Mouse (Mus musculus): ENCODE measurements around the gene Fcgrt. TPM values are rescaled to one million over a fixed set of nuclear protein-coding genes. Genes with fewer than 3 reads are reported as not detected.

Gene Fcgrt
- polyA plus RNA-seq, 1 experiment from 2014 or later, result 61.6 TPM

DNA sequence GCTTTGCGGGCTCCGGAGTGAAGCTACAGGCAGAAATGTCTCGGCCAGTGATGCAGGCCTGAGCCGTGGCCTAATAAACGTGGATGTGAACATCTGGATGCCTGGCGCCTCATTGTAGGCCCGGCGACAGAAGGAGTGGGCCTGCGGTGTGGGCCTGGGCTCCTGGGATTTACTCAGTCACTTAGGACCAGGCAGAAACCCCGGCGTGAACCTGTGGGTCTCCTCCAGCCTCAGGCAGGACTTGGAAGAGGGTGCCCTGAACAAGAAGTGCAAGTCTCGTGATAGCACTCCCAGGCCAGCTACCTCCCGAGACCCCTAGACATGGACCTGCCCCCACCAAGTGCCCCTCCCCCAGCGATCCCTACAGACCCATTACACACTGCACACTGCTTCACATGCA, 26.3 kb downstream of the Fcgrt start:
- Histone ChIP-seq H3K4me2 (no peak overlapping the region), H3K27me3 (no peaks in the 10 kb centered on the region), H3K9me3 (no peaks in the 10 kb centered on the region), H3K9ac (no peak overlapping the region), H3K4me1 (peaks cover 4% of the 10 kb centered on the region), H3K36me3 (peaks cover 61% of the 10 kb centered on the region), H3K4me3 (no peak overlapping the region), H3K27ac (no peak overlapping the region)
- 88% methylated on average over 14 of the region's 14 CpGs for WGBS
- ATAC-seq (ENCODE audit: insufficient number of reproducible peaks, insufficient read depth, low FRiP score, low TSS enrichment, low read depth), result no peak

DNA sequence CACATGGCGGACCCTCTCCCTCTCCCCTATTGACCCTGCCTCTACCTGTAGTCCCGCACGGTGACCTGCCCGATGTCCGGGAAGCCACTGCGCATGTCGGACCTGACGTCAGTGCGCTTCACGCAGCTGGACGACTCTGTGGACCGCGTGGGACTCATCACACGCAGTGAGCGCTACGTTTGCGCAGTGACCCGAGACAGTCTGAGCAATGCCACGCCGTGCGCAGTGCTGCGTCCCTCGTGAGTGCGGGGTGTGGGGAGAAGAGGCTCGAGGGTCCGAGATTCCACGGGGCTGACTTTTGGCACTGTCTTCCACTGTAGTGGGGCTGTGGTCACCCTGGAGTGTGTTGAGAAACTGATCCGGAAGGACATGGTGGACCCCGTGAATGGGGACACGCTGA, 27.1 kb downstream of the Fcgrt start:
- Histone ChIP-seq H3K36me3 (peaks cover 56% of the 10 kb centered on the region), H3K9ac (no peak overlapping the region), H3K27me3 (no peaks in the 10 kb centered on the region), H3K9me3 (no peaks in the 10 kb centered on the region), H3K4me3 (no peak overlapping the region), H3K4me2 (no peak overlapping the region), H3K27ac (no peak overlapping the region), H3K4me1 (peaks cover 4% of the 10 kb centered on the region)
- ATAC-seq (ENCODE audit: insufficient number of reproducible peaks, insufficient read depth, low FRiP score, low TSS enrichment, low read depth), result no peak
- 88% methylated on average over 30 of the region's 30 CpGs for WGBS

DNA sequence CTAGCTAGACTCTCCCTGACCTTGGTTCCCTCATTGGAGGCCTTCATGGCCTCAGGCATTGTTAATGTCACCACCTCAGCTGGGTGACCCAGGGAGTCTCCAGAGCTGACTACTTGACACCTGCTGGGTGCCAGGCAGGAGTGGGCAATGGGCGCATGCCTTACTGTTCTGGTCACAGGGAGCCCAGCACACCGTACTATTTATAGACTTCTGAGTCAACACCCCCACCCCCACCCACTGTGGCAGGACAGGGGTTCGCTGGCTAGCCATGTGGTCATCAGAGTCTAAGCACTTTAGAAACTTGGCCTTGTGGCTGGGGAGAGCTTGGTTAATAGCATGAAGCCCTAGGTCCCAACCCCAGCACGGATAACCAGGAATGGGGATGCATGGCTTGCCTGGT, 28.2 kb downstream of the Fcgrt start:
- H3K27me3 ChIP-seq, result no peaks in the 10 kb centered on the region
- peaks cover 49% of the 10 kb centered on the region for H3K36me3 ChIP-seq
- 0 out of 2 replicates have a peak overlapping the region, but pooled peaks have one; percentile 11 for H3K9ac ChIP-seq
- no peaks in the 10 kb centered on the region for H3K9me3 ChIP-seq
- H3K4me1 ChIP-seq, result peaks cover 4% of the 10 kb centered on the region
- WGBS, result 87% methylated on average over 4 of the region's 4 CpGs
- no peak for ATAC-seq (ENCODE audit: insufficient number of reproducible peaks, insufficient read depth, low FRiP score, low TSS enrichment, low read depth)
- no peak overlapping the region for H3K4me2 ChIP-seq
- no peak overlapping the region for H3K4me3 ChIP-seq
- H3K27ac ChIP-seq, result no peak overlapping the region

DNA sequence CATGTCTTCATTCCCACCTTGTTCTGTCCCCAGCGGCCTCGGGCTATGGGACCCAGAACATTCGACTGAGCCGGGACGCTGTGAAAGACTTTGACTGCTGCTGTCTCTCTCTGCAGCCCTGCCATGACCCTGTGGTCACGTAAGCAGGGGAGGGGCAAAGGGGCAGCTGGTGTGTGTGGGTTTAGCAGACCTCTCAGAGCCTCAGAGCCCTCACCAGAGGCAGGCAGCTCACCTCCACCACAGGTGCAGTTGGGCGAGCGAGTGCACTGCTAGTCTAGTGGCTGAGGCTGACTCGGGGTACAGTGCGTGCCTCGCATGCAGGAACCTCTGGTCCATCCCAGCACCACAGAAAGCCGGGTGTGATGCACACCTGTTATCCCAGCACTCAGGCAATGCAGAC, 29.7 kb downstream of the Fcgrt start:
- WGBS, result 85% methylated on average over 12 of the region's 12 CpGs

DNA sequence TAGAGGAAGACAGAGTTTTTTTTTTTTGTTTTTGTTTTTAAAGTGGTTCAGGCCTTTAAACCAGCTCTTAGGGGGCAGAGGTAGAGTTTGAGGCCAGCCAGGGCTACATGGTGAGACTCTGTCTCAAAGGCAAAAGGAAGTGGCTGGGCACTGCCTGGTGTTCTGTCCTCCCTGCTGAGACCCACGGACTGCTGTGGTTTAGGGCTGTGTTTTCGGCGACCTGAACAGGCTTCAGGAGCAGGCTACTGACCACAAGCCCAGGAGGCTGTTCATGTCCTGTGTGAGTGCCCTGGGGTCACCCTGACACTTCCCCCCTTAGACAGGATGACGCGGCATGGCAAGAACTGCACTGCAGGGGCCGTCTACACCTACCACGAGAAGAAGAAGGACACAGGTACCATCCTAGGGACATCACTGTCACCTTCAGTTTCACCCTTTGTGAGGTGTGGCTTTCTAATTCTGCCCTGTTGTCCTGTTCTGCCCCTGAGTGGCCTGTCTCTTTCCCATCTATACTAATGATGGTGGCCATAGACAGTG, 30.4 kb downstream of the Fcgrt start:
- Histone ChIP-seq H3K4me3 (no peak overlapping the region), H3K4me1 (no peaks in the 10 kb centered on the region), H3K27ac (no peak overlapping the region), H3K27me3 (no peaks in the 10 kb centered on the region), H3K36me3 (peaks cover 49% of the 10 kb centered on the region), H3K9ac (no peak overlapping the region), H3K4me2 (no peak overlapping the region), H3K9me3 (no peaks in the 10 kb centered on the region)
- no peak for ATAC-seq (ENCODE audit: insufficient number of reproducible peaks, insufficient read depth, low FRiP score, low TSS enrichment, low read depth)
- 77% methylated on average over 7 of the region's 7 CpGs for WGBS

More for the DNA sequence above, 29.7 kb downstream of the Fcgrt start:
- peak overlapping the region; percentile 23; the same call in 1 of the 2 replicates for H3K9ac ChIP-seq
- H3K36me3 ChIP-seq, result peaks cover 49% of the 10 kb centered on the region
- no peak overlapping the region for H3K4me3 ChIP-seq
- ATAC-seq (ENCODE audit: insufficient number of reproducible peaks, insufficient read depth, low FRiP score, low TSS enrichment, low read depth), result no peak
- H3K4me2 ChIP-seq, result no peak overlapping the region
- no peaks in the 10 kb centered on the region for H3K27me3 ChIP-seq
- no peak overlapping the region for H3K27ac ChIP-seq
- H3K9me3 ChIP-seq, result no peaks in the 10 kb centered on the region
- no peaks in the 10 kb centered on the region for H3K4me1 ChIP-seq

DNA sequence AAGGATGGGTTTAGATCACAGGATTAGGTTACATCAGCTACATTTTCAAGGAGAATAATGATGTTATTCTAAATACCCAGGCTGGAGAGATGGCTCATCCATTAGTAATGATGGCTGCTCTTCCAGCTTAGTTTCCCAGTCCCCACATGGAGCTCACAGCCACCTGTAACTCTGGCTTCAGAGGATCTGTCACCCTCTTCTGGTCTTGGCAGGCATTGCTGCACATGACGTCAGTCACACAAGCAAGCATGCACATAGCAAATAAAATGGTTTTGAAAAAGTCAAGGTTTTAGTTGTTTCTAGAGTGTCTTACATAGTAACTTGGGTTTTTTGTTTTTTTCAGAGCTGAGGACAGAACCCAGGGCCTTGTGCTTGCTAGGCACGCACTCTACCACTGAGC, 31.4 kb downstream of the Fcgrt start:
- no peak overlapping the region for H3K9ac ChIP-seq
- no peaks in the 10 kb centered on the region for H3K27me3 ChIP-seq
- H3K27ac ChIP-seq, result no peak overlapping the region
- H3K4me3 ChIP-seq, result no peak overlapping the region
- no peaks in the 10 kb centered on the region for H3K9me3 ChIP-seq
- no peak for ATAC-seq (ENCODE audit: insufficient number of reproducible peaks, insufficient read depth, low FRiP score, low TSS enrichment, low read depth)
- H3K4me2 ChIP-seq, result no peak overlapping the region
- H3K4me1 ChIP-seq, result no peaks in the 10 kb centered on the region
- peaks cover 45% of the 10 kb centered on the region for H3K36me3 ChIP-seq
- 88% methylated on average over 2 of the region's 2 CpGs for WGBS

DNA sequence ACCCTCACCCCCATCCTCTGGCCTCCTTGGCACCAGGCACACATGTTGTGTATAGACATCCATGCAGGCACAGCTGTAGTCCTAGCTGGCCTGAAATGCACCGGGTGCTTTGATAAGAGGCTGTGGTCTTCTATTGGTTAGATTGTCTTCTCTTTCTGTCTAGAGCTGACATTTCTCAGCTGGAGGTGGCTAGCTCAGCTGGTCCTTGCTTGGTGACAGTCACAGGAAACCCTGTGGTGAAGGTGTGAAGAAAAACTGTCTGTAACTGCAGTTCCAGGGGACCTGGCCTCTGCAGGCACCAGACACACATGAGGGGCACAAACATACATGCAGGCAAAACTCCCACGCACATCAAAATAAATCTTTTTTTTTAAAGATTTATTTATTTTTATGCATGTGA, 34.0 kb downstream of the Fcgrt start:
- 95% methylated on average over 2 of the region's 2 CpGs for WGBS
- Histone ChIP-seq H3K4me2 (no peak overlapping the region), H3K9me3 (no peaks in the 10 kb centered on the region)

DNA sequence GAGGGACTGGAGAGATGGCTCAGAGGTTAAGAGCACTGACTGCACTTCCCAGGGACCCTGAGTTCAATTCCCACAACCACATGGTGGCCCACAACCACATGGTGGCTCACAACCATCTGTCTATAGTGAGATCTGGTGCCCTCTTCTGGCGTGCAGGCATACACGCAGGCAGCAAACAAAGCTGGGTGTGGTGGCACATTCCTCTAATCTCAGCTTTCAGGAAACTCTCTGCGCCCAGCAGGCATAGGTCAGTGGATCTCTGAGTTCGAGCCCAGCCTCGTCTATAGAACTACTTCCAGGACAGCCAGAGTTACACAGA, 35.7 kb downstream of the Fcgrt start:
- Histone ChIP-seq H3K27ac (no peak overlapping the region), H3K9me3 (no peaks in the 10 kb centered on the region), H3K4me1 (peaks cover 6% of the 10 kb centered on the region), H3K9ac (no peak overlapping the region), H3K4me3 (no peak overlapping the region), H3K36me3 (0 out of 2 replicates have a peak, but pooled peaks cover 3% of the 10 kb centered on the region), H3K4me2 (no peak overlapping the region), H3K27me3 (no peaks in the 10 kb centered on the region)
- no peak for ATAC-seq (ENCODE audit: insufficient number of reproducible peaks, insufficient read depth, low FRiP score, low TSS enrichment, low read depth)
- WGBS, result 21% methylated on average over 5 of the region's 5 CpGs

More for the DNA sequence above, 34.0 kb downstream of the Fcgrt start:
- Histone ChIP-seq H3K36me3 (peaks cover 19% of the 10 kb centered on the region), H3K4me3 (no peak overlapping the region), H3K9ac (no peak overlapping the region), H3K4me1 (no peaks in the 10 kb centered on the region), H3K27me3 (no peaks in the 10 kb centered on the region), H3K27ac (no peak overlapping the region)
- no peak for ATAC-seq (ENCODE audit: insufficient number of reproducible peaks, insufficient read depth, low FRiP score, low TSS enrichment, low read depth)

DNA sequence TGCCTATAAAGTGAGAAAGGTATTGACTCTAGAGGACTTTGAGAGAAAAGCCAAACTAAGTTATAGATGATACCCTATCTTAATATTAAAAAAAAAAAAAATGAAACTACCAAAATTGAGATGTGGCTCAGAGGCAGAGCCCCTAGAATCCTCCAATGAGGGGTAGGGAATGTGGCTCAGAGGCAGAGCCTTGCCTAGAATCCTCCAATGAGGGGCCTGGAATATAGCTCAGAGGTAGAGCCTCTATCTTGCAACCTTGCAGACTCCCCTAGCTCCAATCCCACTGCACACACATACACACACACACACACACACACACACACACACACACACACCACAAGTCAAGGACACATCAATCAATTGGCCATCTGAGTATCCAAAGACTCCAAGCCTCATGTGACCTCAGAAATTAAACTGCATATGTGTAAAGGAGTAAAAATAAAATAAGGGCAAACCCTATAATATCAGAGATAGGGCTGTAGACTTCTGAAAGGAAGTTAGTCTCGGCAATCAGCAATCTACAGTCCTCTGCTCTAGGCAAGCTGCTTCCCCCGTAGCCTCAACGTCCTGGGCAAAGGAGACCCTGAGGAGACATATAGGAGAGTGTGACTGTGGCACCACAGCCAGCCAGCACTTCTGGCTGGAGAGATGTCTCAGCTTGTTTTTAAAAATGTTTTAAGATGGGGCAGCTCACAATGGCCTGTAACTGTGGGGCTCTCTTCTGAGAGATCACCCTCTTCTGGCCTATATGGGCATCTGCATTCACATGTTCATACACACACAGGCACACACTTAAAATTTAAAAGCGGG, 36.3 kb downstream of the Fcgrt start:
- Histone ChIP-seq H3K36me3 (0 out of 2 replicates have a peak, but pooled peaks cover 3% of the 10 kb centered on the region), H3K27me3 (no peaks in the 10 kb centered on the region), H3K27ac (no peak overlapping the region), H3K4me3 (no peak overlapping the region), H3K4me2 (no peak overlapping the region), H3K4me1 (peaks cover 7% of the 10 kb centered on the region), H3K9me3 (no peaks in the 10 kb centered on the region), H3K9ac (no peak overlapping the region)
- no peak for ATAC-seq (ENCODE audit: insufficient number of reproducible peaks, insufficient read depth, low FRiP score, low TSS enrichment, low read depth)
- 69% methylated on average over 4 of the region's 4 CpGs for WGBS

DNA sequence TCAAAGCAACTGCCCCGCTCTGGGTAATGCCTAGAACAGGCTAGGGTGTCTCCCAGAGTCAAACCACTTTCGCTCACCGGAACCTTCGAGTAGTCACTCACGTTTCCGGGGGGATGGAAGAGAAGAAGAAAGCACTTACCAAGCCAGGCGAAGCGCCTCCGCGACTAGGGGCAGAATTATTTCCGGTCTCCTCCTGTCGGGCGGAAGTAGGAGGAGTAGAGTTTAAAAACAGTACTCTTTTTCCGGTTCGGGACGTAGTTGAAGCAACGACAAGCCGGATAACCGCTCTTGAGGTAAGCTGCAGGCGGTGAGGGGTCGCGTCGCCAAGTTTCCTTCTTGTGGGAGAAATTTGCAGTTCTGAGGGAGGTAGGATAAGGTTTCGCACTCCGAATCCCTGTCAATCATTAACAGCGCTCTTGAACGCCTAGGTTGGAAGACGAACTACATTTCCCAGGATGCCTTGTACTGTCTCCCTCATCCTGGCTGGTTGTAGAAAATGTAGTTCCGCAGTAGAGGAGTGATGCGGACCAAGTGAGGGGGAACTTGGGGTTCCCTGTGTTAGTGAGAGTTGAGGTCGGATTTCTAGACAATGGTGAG, 41.3 kb downstream of the Fcgrt start, which contains the start of the genes Nosip and Prrg2:
Gene Nosip (plus strand): TSS at position 191 of the 597 bp plus-strand sequence.
Gene Prrg2 (minus strand): TSS at position 439 of the 597 bp plus-strand sequence.
- Histone ChIP-seq H3K27me3 (no peaks in the 10 kb centered on the region), H3K4me2 (peak within 1 kb of the TSS; percentile 65), H3K36me3 (no peaks in the 10 kb centered on the region), H3K9ac (peak within 1 kb of the TSS; percentile 78), H3K4me3 (peak within 1 kb of the TSS; percentile 53), H3K27ac (peak within 1 kb of the TSS; percentile 86), H3K9me3 (no peaks in the 10 kb centered on the region), H3K4me1 (peaks cover 16% of the 10 kb centered on the region)
- peak; percentile 83 for ATAC-seq (ENCODE audit: insufficient number of reproducible peaks, insufficient read depth, low FRiP score, low TSS enrichment, low read depth)
- 1% methylated on average over 31 of the region's 31 CpGs for WGBS

DNA sequence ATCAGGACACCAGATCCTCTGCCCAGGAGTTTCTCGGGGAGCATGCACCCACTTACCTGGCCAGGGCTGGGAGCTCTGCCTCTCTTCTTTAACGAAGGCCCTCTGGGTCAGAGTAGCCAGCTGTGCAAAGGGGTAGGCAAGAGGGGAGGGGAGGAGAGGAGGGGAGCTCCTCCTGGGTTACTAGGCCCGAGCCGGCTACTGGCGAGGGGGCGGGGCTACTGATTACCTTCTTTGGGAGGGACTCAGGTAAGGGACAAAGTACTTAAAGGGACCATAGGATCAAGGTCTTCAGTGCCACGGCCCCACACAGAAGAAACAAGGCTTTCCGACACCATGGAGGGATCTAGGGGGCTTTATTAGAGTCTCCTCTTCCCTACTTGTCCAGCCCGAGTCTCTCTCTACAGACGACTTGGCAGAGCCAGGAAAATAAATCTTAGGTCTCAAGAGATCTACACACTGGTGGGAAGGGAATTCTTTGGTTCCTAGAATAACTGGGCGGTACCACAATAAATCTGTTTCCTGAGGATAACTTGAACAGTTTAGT, 42.0 kb downstream of the Fcgrt start:
- Histone ChIP-seq H3K4me1 (peaks cover 16% of the 10 kb centered on the region), H3K4me3 (peak overlapping the region; percentile 53), H3K9me3 (no peaks in the 10 kb centered on the region), H3K36me3 (no peaks in the 10 kb centered on the region), H3K9ac (peak overlapping the region; percentile 78), H3K27ac (peak overlapping the region; percentile 86), H3K4me2 (peak overlapping the region; percentile 65), H3K27me3 (no peaks in the 10 kb centered on the region)
- no peak for ATAC-seq (ENCODE audit: insufficient number of reproducible peaks, insufficient read depth, low FRiP score, low TSS enrichment, low read depth)
- WGBS, result 13% methylated on average over 11 of the region's 11 CpGs

Data from embryonic facial prominence, embryonic 13.5 days (tissue).